Mouse (Mus musculus) ES-Bruce4 (cell line): ENCODE results near the gene Erlin1.

Source experiments
- CTCF ChIP-seq: IDR thresholded peaks from one replicate; pipeline ENCODE4 v1.8.1; 2011; ENCODE audit warnings: low read depth, low read length
- EP300 ChIP-seq: IDR thresholded peaks from 2 replicates; pipeline ENCODE4 v1.6.1; 2011; ENCODE audit warnings: low read depth, low read length; ENCODE audit not compliant: insufficient read depth

DNA sequence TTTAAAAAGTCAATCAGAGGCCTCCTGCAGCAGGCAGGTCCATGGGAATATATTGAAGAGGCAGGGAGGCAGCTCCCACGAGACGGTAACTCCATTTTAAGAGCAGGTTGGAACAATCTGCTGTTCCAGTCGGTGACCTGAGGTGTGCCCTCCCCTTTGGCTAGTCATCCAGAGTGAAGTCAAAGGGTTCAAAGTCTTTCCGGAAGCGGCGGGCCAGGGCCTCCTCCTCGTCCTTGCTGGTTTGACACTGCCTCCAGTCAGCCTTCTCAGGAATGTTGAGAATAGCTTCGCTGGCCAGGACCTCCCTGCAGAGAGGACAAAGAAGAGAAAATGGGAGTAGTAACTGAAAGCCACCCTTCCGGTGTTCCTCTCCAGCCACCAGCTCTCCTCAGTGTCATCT lies 40.8 kb upstream of the Erlin1 start:
- TF ChIP-seq CTCF = no peak
- TF ChIP-seq EP300 = no peak
